Mouse (Mus musculus) spleen, adult 2 months (tissue): ENCODE data around the gene B4galnt2.

ENCODE experiments used
- CTCF ChIP-seq: fragments of 200-500 bp; IDR thresholded peaks from 2 replicates; pipeline ENCODE4 v1.5.1; 2011; ENCODE audit warnings: mild to moderate bottlenecking, inconsistent platforms; ENCODE audit not compliant: insufficient read depth, insufficient read length, insufficient replicate concordance; ENCODE audit errors: extremely low read depth
- POLR2A ChIP-seq: fragments of 200-500 bp; IDR thresholded peaks from 2 replicates; pipeline ENCODE4 v1.6.1; 2011; ENCODE audit warnings: low read depth, low read length, inconsistent platforms

DNA sequence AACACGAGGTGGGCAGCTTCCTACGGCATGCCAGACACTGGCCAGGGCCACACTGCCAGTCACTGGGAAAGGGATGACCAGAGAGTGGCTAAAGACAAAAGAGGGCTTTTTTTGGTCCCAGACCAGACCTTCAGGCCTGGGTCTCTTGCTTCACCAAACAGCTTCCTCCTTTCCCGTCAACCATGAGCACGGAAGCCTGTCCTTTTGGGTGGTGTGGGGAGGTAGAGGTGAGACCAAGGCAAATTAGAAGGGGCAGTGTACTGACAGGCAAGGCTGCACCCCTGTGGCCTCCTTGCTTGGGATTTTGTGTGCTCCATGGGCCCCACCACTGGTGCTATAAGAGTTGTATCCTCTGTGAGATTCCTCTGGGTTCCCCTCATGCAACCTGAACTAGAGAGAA lies 76.1 kb downstream of the B4galnt2 start:
- TF ChIP-seq CTCF, result no peak
- TF ChIP-seq POLR2A, result no peak
